Mouse (Mus musculus) heart, adult 2 months (tissue): ENCODE data around the gene Fam71b.

Experiments
- CTCF ChIP-seq: fragments of 200-600 bp; IDR thresholded peaks from 2 replicates; pipeline ENCODE4 v1.8.1; 2022; ENCODE audit warnings: antibody characterized with exemption, mild to moderate bottlenecking, moderate library complexity
- EP300 ChIP-seq: fragments of 200-500 bp; IDR thresholded peaks from 2 replicates; pipeline ENCODE4 v1.6.1; 2011; ENCODE audit warnings: low read depth, low read length, control low read depth; ENCODE audit not compliant: insufficient read depth
- POLR2A ChIP-seq: fragments of 200-500 bp; IDR thresholded peaks from 2 replicates; pipeline ENCODE4 v1.6.1; 2011; ENCODE audit warnings: mild to moderate bottlenecking, low read depth, low read length, control low read depth; ENCODE audit not compliant: insufficient read depth

DNA sequence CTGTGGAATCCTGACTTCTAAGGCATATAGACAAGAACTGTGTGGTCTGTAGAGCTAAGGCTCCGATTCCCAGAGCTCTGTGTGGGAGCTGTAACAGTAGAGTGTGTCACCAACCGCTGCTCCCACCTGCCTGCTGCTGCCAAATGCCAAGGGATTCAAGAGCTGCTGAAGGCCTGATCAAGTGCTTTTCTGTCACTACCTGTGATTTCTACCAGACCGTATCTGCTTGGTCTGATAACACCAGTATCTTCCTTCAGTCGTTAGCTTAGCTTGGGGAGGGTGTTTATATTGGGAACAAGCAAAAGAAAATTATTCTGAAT is 461 bp downstream of the Fam71b start:
- TF ChIP-seq POLR2A = no peak
- no peak for TF ChIP-seq EP300
- TF ChIP-seq CTCF = no peak
